Mouse (Mus musculus) bone marrow, adult 2 months (tissue): ENCODE results near the gene Id1.

Experiments used
- CTCF ChIP-seq: fragments of 200-500 bp; IDR thresholded peaks from 2 replicates; pipeline ENCODE4 v1.5.1; 2011; ENCODE audit warnings: low read length, control low read depth; ENCODE audit not compliant: control insufficient read depth, insufficient read depth
- POLR2A ChIP-seq: fragments of 200-500 bp; IDR thresholded peaks from 2 replicates; pipeline ENCODE4 v1.6.1; 2011; ENCODE audit warnings: low read depth, mild to moderate bottlenecking, control low read depth, low read length, borderline replicate concordance; ENCODE audit not compliant: control insufficient read depth

- TF ChIP-seq CTCF, result no peak
- no peak for TF ChIP-seq POLR2A
These were observed 19.7 kb upstream of the Id1 start for GRCm38 (mm10) chr2:152716241-152716772.
